Mouse (Mus musculus) gonadal fat pad, adult 2 months (tissue): Measurements from ENCODE around the gene Prr13. TPM values are rescaled to one million over a fixed set of nuclear protein-coding genes. Genes with fewer than 3 reads are reported as not detected.

Experiments used
- DNase-seq: peaks from one replicate; pipeline ENCODE4 v3.0.0-alpha.2; 2012; ENCODE audit warnings: low read depth
- polyA plus RNA-seq: library from polyadenylated mRNA; depleted of rRNA; stranded (reverse); fragments of >200 nt; gene quantifications from 2 replicates; pipeline ENCODE4 v1.2.3, GENCODE M21; 2012; rRNA removed

Prr13 gene
- polyA plus RNA-seq, 1 experiment: 141 TPM

GRCm38 (mm10) chr15:102505073-102505769 lies 46.4 kb downstream of the Prr13 start:
- DNase-seq: no peak

DNA sequence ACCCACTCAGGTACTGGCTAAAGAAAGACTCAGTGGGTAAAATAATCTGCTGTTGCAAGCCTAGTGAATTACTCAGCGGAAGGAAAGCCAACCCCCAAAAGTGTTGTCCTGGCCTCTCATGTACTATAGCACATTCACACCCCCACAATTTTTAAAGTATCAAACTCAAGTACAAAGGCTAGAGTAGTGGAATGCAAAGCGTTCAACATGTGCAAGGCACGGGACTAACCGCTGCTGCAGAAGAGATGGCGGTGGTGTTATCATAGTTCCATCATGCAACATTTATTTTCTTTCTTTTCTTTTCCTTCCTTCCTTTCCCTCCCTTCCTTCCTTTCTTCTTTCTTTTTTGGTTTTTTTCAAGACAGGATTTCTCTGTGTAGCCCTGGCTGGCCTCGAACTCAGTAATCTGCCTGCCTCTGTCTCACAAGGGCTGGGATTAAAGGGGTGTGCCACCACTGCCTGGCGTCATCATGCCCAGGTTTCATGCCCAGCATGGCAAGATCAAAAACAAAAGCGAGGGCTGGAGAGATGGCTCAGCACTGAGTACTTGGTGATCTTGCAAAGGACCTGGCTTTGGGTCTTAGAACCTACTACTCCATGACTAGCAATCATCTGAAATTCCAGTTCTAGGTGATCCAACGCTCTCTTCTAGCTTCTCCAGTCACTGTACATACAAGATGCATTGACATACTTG lies 47.1 kb downstream of the Prr13 start:
- no peak for DNase-seq

- no peak for DNase-seq
These were observed 47.6 kb downstream of the Prr13 start for GRCm38 (mm10) chr15:102506464-102506830.

DNA sequence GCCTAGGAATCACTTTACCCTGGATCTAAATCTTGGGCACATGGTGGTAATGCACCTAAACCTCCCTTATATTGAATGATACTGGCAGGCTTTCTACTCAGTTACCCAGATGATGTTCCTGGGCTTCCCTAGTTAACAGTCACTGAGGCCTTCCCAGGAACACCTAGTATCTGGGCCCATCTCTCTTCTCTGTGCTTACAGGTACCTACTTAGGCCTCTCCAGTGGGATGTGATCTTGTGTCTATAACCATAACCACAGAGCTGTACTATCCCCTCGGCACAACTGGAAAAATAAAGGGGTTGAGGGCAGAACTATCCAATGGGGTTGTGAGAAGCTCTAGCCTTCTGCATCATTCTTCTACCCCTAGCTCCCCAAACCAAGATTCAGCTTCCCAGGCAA lies 48.0 kb downstream of the Prr13 start:
- no peak for DNase-seq

- no peak for DNase-seq
These were observed 48.7 kb downstream of the Prr13 start for GRCm38 (mm10) chr15:102507561-102507960.

DNA sequence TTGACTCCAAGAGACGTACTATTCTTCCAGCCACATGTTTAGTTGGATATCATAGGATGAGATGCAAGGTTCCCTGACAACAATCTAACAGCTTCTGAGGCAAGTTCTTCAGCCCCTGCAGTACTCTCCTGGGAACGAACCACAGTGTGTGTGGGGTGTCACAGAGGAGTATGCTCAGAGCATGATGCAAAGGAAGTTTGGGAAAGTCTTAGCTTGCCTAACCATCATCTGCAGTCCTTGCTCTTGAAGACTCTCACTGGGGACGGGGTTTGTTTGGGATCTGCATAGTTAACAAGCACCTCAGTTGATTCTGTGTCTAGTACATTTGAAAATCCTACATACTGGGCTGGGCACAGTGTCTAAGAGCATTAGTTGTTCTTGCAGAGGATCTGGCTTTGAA lies 49.5 kb downstream of the Prr13 start:
- DNase-seq: no peak

DNA sequence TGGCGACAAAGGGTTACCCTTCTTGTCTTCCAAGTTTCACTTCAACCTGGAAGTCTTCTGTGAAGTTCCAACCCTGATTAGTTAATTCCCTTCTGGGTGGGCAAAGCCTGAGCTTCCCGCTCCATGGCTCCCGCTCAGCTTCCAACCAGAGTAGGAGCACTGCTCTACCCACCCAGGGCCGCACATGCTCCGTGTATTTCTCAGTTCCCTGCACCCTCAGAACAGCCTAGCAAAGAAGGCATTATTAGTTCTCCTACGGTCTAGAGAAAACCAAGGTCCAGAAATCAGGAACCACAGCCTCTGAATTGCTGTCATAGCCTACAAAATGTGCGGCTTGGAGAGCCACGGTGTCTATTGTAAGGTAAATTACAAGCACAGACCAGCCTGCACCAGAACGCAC lies 51.3 kb downstream of the Prr13 start:
- no peak for DNase-seq

DNA sequence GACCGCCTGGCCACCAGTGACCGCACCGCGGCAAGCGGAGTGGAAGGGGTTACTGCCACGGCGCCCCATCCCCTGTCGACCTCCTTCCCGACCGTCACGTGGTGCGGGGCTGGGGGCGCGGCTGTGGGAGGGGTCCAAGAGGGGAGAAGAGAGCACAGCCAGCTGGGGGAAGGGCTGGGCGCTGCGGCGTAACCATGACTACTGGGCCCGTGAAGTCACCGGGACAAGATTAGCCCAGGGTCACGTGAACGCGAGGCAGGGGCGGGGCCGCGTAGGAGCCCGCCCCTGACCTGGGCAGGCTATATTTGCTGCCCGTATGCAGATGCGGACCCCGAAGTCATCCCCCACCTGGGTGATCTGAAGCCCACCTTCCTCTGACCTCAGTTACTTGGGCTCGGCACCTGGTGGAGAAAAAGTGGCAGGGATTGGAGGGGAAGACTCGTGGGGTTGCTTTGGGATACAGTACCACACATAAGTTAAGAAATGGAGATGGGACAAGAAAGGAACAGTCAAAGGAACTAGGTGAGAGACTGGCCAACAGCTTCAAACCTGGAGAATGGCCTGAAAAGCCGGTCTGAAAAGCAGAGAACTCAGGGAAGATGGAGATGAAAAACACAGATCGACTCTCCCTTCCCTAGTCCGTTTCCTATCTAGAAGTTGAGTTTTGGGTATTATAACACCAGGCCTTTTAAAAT lies 51.9 kb downstream of the Prr13 start:
- DNase-seq: no peak

DNA sequence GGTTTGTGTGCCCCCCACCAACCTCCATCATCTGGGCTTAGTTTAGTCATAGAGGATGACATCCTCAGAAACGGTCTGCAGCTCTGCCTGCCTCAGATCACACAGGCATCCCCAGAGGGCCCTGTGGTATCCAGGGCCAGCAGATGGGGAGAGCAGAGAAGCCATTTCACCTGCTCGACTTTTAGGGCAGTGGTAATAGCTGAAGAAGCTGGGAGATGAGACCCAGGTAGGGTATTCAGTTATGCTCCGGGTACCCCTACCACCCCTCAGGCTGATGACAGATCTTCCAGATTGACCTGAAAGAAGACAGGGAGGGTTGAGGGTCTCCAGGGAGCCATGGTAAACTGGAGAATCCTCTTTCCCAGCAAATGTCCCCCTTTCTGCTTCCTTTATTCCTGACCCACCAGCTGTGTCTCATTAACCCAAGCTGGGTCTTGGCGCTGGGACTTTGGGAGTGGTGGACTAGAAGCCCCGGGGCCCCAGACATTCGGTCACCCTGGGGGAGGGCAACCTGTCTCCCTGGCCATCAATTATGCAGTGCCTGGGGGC lies 52.5 kb downstream of the Prr13 start:
- DNase-seq: no peak

- no peak for DNase-seq
These were observed 53.2 kb downstream of the Prr13 start for GRCm38 (mm10) chr15:102512010-102512409.

Other genes with a start within 250 kb of the Prr13 start
- 4.6 and 5.6 TPM in 2 replicates for gene Itgb7, start 227.1 kb upstream of the Prr13 start, polyA plus RNA-seq
- 35.1 and 37.8 TPM in 2 replicates for gene Rarg, start 201.5 kb upstream of the Prr13 start, polyA plus RNA-seq
- 0.25 and 0.27 TPM in 2 replicates for gene Gm9918, start 188.5 kb upstream of the Prr13 start, polyA plus RNA-seq
- gene Mfsd5, start 179.6 kb upstream of the Prr13 start, polyA plus RNA-seq: 66.9 and 89.6 TPM in 2 replicates
- 2.9 and 7.1 TPM in 2 replicates for gene Espl1, start 162.8 kb upstream of the Prr13 start, polyA plus RNA-seq
- 179 and 237 TPM in 2 replicates for gene Pfdn5, start 132.9 kb upstream of the Prr13 start, polyA plus RNA-seq
- 52.7 and 56.4 TPM in 2 replicates for gene Myg1, start 127.3 kb upstream of the Prr13 start, polyA plus RNA-seq
- 21.5 and 27.0 TPM in 2 replicates for gene Aaas, start 108.3 kb upstream of the Prr13 start, polyA plus RNA-seq
- 0.12 and 0.18 TPM in 2 replicates for gene Sp7, start 91.8 kb upstream of the Prr13 start, polyA plus RNA-seq
- 17.5 and 19.9 TPM in 2 replicates for gene Sp1, start 52.9 kb upstream of the Prr13 start, polyA plus RNA-seq
- gene Amhr2, start 13.7 kb upstream of the Prr13 start, polyA plus RNA-seq: 5.5 and 7.0 TPM in 2 replicates
- gene Pcbp2, start 11.5 kb downstream of the Prr13 start, polyA plus RNA-seq: 357 and 485 TPM in 2 replicates
- not detected in 2 replicates for gene Gm10337, start 44.7 kb downstream of the Prr13 start, polyA plus RNA-seq
- 15.0 and 15.6 TPM in 2 replicates for gene Map3k12, start 58.0 kb downstream of the Prr13 start, polyA plus RNA-seq
- gene Tarbp2, start 59.2 kb downstream of the Prr13 start, polyA plus RNA-seq: 49.3 and 66.4 TPM in 2 replicates
- 4.8 and 5.8 TPM in 2 replicates for gene Npff, start 65.9 kb downstream of the Prr13 start, polyA plus RNA-seq
- not detected in 2 replicates for gene Gm28047, start 166.0 kb downstream of the Prr13 start, polyA plus RNA-seq
- gene Atf7, start 166.4 kb downstream of the Prr13 start, polyA plus RNA-seq: 70.4 and 84.8 TPM in 2 replicates
- 213 and 316 TPM in 2 replicates for gene Atp5g2, start 213.3 kb downstream of the Prr13 start, polyA plus RNA-seq